Mouse (Mus musculus) liver, embryonic 14.5 days (tissue): ENCODE measurements at regions not wholly inside any gene's neighbourhood (a gene's known extent, or its start where the extent isn't known, plus 50 kb on each side); places are given as distances from the start of the nearest gene placed in this dataset.

Experiments
- ATAC-seq: fragments of 200-750 bp; cut with Nextera tagmentation; 2 replicates; pipeline ENCODE4 v1.8.0; 2017; ENCODE audit warnings: moderate number of reproducible peaks, mild to moderate bottlenecking, moderate library complexity; ENCODE audit not compliant: insufficient read depth
- DNase-seq, 3 experiments: peaks; one replicate each; pipeline ENCODE4 v3.0.0-alpha.2; 2012 to 2013; ENCODE audit warnings: low read depth in 3 of 3, low spot score in 3 of 3
- H3K27ac ChIP-seq: fragments of 300-500 bp; sonication (generic); 2 replicates; pipeline ENCODE4 v1.5.1; 2014; ENCODE audit warnings: moderate library complexity, mild to moderate bottlenecking, control low read depth, inconsistent platforms
- H3K27me3 ChIP-seq: fragments of 300-500 bp; sonication (generic); 2 replicates; pipeline ENCODE4 v1.6.1; 2014; ENCODE audit warnings: mild to moderate bottlenecking, low read length, moderate library complexity; ENCODE audit not compliant: control insufficient read depth, insufficient read depth
- H3K36me3 ChIP-seq: fragments of 300-500 bp; sonication (generic); replicated peaks from 2 replicates; pipeline ENCODE4 v1.6.1; 2014; ENCODE audit warnings: low read depth; ENCODE audit not compliant: control insufficient read depth, insufficient read depth
- H3K4me1 ChIP-seq, 2 experiments: fragments of 200-500 bp in 1 of 2; fragments of 300-500 bp in 1 of 2; sonication (generic) in 1 of 2; replicated peaks; 2 replicates each; pipeline ENCODE4 v1.6.1; 2012 to 2014; ENCODE audit warnings: antibody characterized with exemption in 1 of 2, inconsistent platforms in 1 of 2, low read length in 1 of 2; ENCODE audit not compliant: control insufficient read depth in 2 of 2, insufficient read depth in 2 of 2
- H3K4me2 ChIP-seq: fragments of 300-500 bp; sonication (generic); 2 replicates; pipeline ENCODE4 v1.6.1; 2014; ENCODE audit warnings: low read depth, mild to moderate bottlenecking, control low read depth, moderate library complexity
- H3K4me3 ChIP-seq, 2 experiments: fragments of 200-500 bp in 1 of 2; fragments of 300-500 bp in 1 of 2; sonication (generic) in 1 of 2; 2 replicates each; pipeline ENCODE4 v1.5.1; 2012 to 2014; ENCODE audit warnings: low read depth in 2 of 2, low read length in 2 of 2, mild to moderate bottlenecking in 2 of 2, control low read depth in 1 of 2, inconsistent platforms in 1 of 2, moderate library complexity in 1 of 2; ENCODE audit not compliant: insufficient read depth in 1 of 2
- H3K9ac ChIP-seq: fragments of 300-500 bp; sonication (generic); replicated peaks from 2 replicates; pipeline ENCODE4 v1.6.1; 2014; ENCODE audit warnings: mild to moderate bottlenecking, control low read depth, moderate library complexity
- H3K9me3 ChIP-seq: fragments of 300-500 bp; sonication (generic); 2 replicates; pipeline ENCODE4 v1.6.1; 2016; ENCODE audit warnings: low read length, mixed read lengths; ENCODE audit not compliant: control insufficient read depth
- CTCF ChIP-seq: IDR thresholded peaks from 2 replicates; pipeline ENCODE4 v1.5.1; 2016; ENCODE audit warnings: antibody characterized with exemption, low read depth, control low read depth
- EP300 ChIP-seq: IDR thresholded peaks from 2 replicates; pipeline ENCODE4 v1.6.1; 2016; ENCODE audit warnings: antibody characterized with exemption, low read depth
- WGBS: fragments of 180-500 bp; shearing (Covaris S2); extraction: QIAGEN DNeasy Blood & Tissue Kit; methylation state at CpG from one replicate; pipeline ENCODE4 v1.1.7; 2014; ENCODE audit not compliant: insufficient replicate concordance; 5-methylcytosine and 5-hydroxymethylcytosine counted together

- TF ChIP-seq EP300 (no peak), CTCF (no peak)
- no peaks in the 10 kb centered on the region for H3K27me3 ChIP-seq
- H3K9ac ChIP-seq = no peak overlapping the region
- ATAC-seq = no peak
- DNase-seq = no peak
- no peak overlapping the region for H3K4me3 ChIP-seq
- no peak overlapping the region for H3K27ac ChIP-seq
- no peaks in the 10 kb centered on the region; a peak in 1 of 4 replicates for H3K4me1 ChIP-seq
- WGBS = 68% methylated on average over 4 of the region's 4 CpGs
- H3K9me3 ChIP-seq = no peaks in the 10 kb centered on the region
- H3K4me2 ChIP-seq = no peak overlapping the region
- no peaks in the 10 kb centered on the region for H3K36me3 ChIP-seq
Observed at GRCm38 (mm10) chr2:115247673-115248072, 333.8 kb upstream of the BC052040 start.

- Histone ChIP-seq H3K4me3 (no peak overlapping the region), H3K9me3 (no peaks in the 10 kb centered on the region), H3K36me3 (no peaks in the 10 kb centered on the region), H3K9ac (no peak overlapping the region), H3K4me2 (no peak overlapping the region), H3K27me3 (no peaks in the 10 kb centered on the region), H3K27ac (no peak overlapping the region), H3K4me1 (no peaks in the 10 kb centered on the region; a peak in 1 of 4 replicates)
- ATAC-seq = no peak
- no peak for TF ChIP-seq CTCF
- TF ChIP-seq EP300 = no peak
- 57% methylated on average over 5 of the region's 5 CpGs for WGBS
- DNase-seq = no peak
Observed at GRCm38 (mm10) chr2:115250019-115250807, 331.3 kb upstream of the BC052040 start.

- DNase-seq (no peak), ATAC-seq (no peak)
- no peaks in the 10 kb centered on the region for H3K9me3 ChIP-seq
- H3K4me3 ChIP-seq = no peak overlapping the region
- no peaks in the 10 kb centered on the region for H3K27me3 ChIP-seq
- H3K27ac ChIP-seq = no peak overlapping the region
- whole genome bisulfite sequencing = 30% methylated on average over 2 of the region's 2 CpGs
- H3K4me2 ChIP-seq = no peak overlapping the region
- TF ChIP-seq EP300 = no peak
- TF ChIP-seq CTCF = no peak
- no peaks in the 10 kb centered on the region for H3K4me1 ChIP-seq
- no peaks in the 10 kb centered on the region for H3K36me3 ChIP-seq
- no peak overlapping the region for H3K9ac ChIP-seq
Observed at GRCm38 (mm10) chr2:115257391-115257790, 324.1 kb upstream of the BC052040 start.

GRCm38 (mm10) chr2:115268247-115268646 lies 313.3 kb upstream of the BC052040 start:
- TF ChIP-seq EP300 (no peak), CTCF (no peak)
- H3K9me3 ChIP-seq = no peaks in the 10 kb centered on the region
- ATAC-seq (no peak), DNase-seq (no peak)
- H3K9ac ChIP-seq = no peak overlapping the region
- no peaks in the 10 kb centered on the region for H3K4me1 ChIP-seq
- no peaks in the 10 kb centered on the region for H3K36me3 ChIP-seq
- H3K27ac ChIP-seq = no peak overlapping the region
- no peaks in the 10 kb centered on the region for H3K27me3 ChIP-seq
- no peak overlapping the region for H3K4me3 ChIP-seq
- no peak overlapping the region for H3K4me2 ChIP-seq
- 62% methylated on average over 7 of the region's 7 CpGs for whole genome bisulfite sequencing

- Histone ChIP-seq H3K36me3 (no peaks in the 10 kb centered on the region), H3K4me1 (no peaks in the 10 kb centered on the region), H3K27ac (no peak overlapping the region), H3K9me3 (no peaks in the 10 kb centered on the region), H3K4me3 (no peak overlapping the region), H3K4me2 (no peak overlapping the region), H3K9ac (no peak overlapping the region), H3K27me3 (no peaks in the 10 kb centered on the region)
- DNase-seq (no peak), ATAC-seq (no peak)
- TF ChIP-seq EP300 (no peak), CTCF (no peak)
- WGBS = 48% methylated on average over 4 of the region's 4 CpGs
Observed at GRCm38 (mm10) chr2:115277421-115277820, 304.1 kb upstream of the BC052040 start.
